Mouse (Mus musculus): ENCODE data around the gene Xrcc3. TPM values are rescaled to one million over a fixed set of nuclear protein-coding genes. Genes with fewer than 3 reads are reported as not detected.

The Xrcc3 gene
- polyA plus RNA-seq, 1 experiment from 2014 or later: 11.0 TPM

- H3K9me3 ChIP-seq: no peaks in the 10 kb centered on the region
- H3K27me3 ChIP-seq: no peaks in the 10 kb centered on the region
- 85% methylated on average over 18 of the region's 18 CpGs for WGBS
- 0 out of 2 replicates have a peak, but pooled peaks have one; percentile 17 for ATAC-seq (ENCODE audit: low FRiP score, low read depth)
- H3K27ac ChIP-seq: no peak overlapping the region
- no peak overlapping the region for H3K4me3 ChIP-seq
- H3K4me2 ChIP-seq (replicated peaks): no peak overlapping the region
- H3K9ac ChIP-seq: no peak overlapping the region
- peaks cover 96% of the 10 kb centered on the region for H3K36me3 ChIP-seq
- no peaks in the 10 kb centered on the region for H3K4me1 ChIP-seq
Observed at GRCm38 (mm10) chr12:111794526-111795179, 19.0 kb downstream of the Xrcc3 start.

GRCm38 (mm10) chr12:111794102-111794501 is 19.6 kb downstream of the Xrcc3 start:
- 81% methylated on average over 22 of the region's 22 CpGs for WGBS
- no peaks in the 10 kb centered on the region for H3K9me3 ChIP-seq
- peaks cover 97% of the 10 kb centered on the region for H3K36me3 ChIP-seq
- no peaks in the 10 kb centered on the region for H3K4me1 ChIP-seq
- no peak overlapping the region for H3K4me3 ChIP-seq
- ATAC-seq (ENCODE audit: low FRiP score, low read depth): no peak
- no peak overlapping the region for H3K4me2 ChIP-seq (replicated peaks)
- no peak overlapping the region for H3K27ac ChIP-seq
- no peak overlapping the region for H3K9ac ChIP-seq
- H3K27me3 ChIP-seq: no peaks in the 10 kb centered on the region

GRCm38 (mm10) chr12:111791474-111792104 is 22.1 kb downstream of the Xrcc3 start:
- Histone ChIP-seq H3K27ac (no peak overlapping the region), H3K4me2 (replicated peaks) (no peak overlapping the region), H3K4me1 (no peaks in the 10 kb centered on the region), H3K27me3 (no peaks in the 10 kb centered on the region), H3K9me3 (no peaks in the 10 kb centered on the region), H3K4me3 (no peak overlapping the region), H3K36me3 (peaks cover 98% of the 10 kb centered on the region), H3K9ac (no peak overlapping the region)
- whole genome bisulfite sequencing: 89% methylated on average over 13 of the region's 13 CpGs
- no peak for ATAC-seq (ENCODE audit: low FRiP score, low read depth)

- H3K27ac ChIP-seq: no peak overlapping the region
- no peaks in the 10 kb centered on the region for H3K4me1 ChIP-seq
- peaks cover 98% of the 10 kb centered on the region for H3K36me3 ChIP-seq
- no peak overlapping the region for H3K9ac ChIP-seq
- no peak overlapping the region for H3K4me3 ChIP-seq
- no peaks in the 10 kb centered on the region for H3K27me3 ChIP-seq
- H3K9me3 ChIP-seq: no peaks in the 10 kb centered on the region
- WGBS: 90% methylated on average over 7 of the region's 7 CpGs
- no peak overlapping the region for H3K4me2 ChIP-seq (replicated peaks)
- no peak for ATAC-seq (ENCODE audit: low FRiP score, low read depth)
Observed at GRCm38 (mm10) chr12:111790631-111791030, 23.0 kb downstream of the Xrcc3 start.

GRCm38 (mm10) chr12:111790090-111790489 is 23.6 kb downstream of the Xrcc3 start:
- H3K36me3 ChIP-seq: peaks cover 98% of the 10 kb centered on the region
- 93% methylated on average over 5 of the region's 5 CpGs for WGBS

GRCm38 (mm10) chr12:111787015-111787414 is 26.7 kb downstream of the Xrcc3 start:
- no peak for ATAC-seq (ENCODE audit: low FRiP score, low read depth)
- Histone ChIP-seq H3K4me1 (peaks cover 7% of the 10 kb centered on the region; the same call in 1 of the 2 replicates), H3K27ac (no peak overlapping the region), H3K4me2 (replicated peaks) (no peak overlapping the region), H3K4me3 (no peak overlapping the region), H3K36me3 (peaks cover 97% of the 10 kb centered on the region), H3K9me3 (no peaks in the 10 kb centered on the region), H3K27me3 (no peaks in the 10 kb centered on the region), H3K9ac (no peak overlapping the region)
- 92% methylated on average over 6 of the region's 6 CpGs for WGBS

More at GRCm38 (mm10) chr12:111790090-111790489, 23.6 kb downstream of the Xrcc3 start:
- Histone ChIP-seq H3K9ac (no peak overlapping the region), H3K4me3 (no peak overlapping the region), H3K9me3 (no peaks in the 10 kb centered on the region), H3K27me3 (no peaks in the 10 kb centered on the region), H3K4me2 (replicated peaks) (no peak overlapping the region), H3K4me1 (no peaks in the 10 kb centered on the region), H3K27ac (no peak overlapping the region)
- no peak for ATAC-seq (ENCODE audit: low FRiP score, low read depth)

GRCm38 (mm10) chr12:111785174-111785573 is 28.5 kb downstream of the Xrcc3 start:
- 61% methylated on average over 15 of the region's 15 CpGs for WGBS
- peaks cover 7% of the 10 kb centered on the region; the same call in 1 of the 2 replicates for H3K4me1 ChIP-seq
- H3K4me3 ChIP-seq: no peak overlapping the region
- H3K36me3 ChIP-seq: peaks cover 97% of the 10 kb centered on the region
- no peak overlapping the region for H3K27ac ChIP-seq
- no peaks in the 10 kb centered on the region for H3K27me3 ChIP-seq
- no peak overlapping the region for H3K9ac ChIP-seq
- no peaks in the 10 kb centered on the region for H3K9me3 ChIP-seq
- H3K4me2 ChIP-seq (replicated peaks): no peak overlapping the region
- ATAC-seq (ENCODE audit: low FRiP score, low read depth): no peak

- H3K4me1 ChIP-seq: peaks cover 7% of the 10 kb centered on the region; the same call in 1 of the 2 replicates
- no peak overlapping the region for H3K9ac ChIP-seq
- H3K4me3 ChIP-seq: no peak overlapping the region
- no peak overlapping the region for H3K27ac ChIP-seq
- no peak for ATAC-seq (ENCODE audit: low FRiP score, low read depth)
- peaks cover 3% of the 10 kb centered on the region; the same call in 1 of the 2 replicates for H3K9me3 ChIP-seq
- no peaks in the 10 kb centered on the region for H3K27me3 ChIP-seq
- peaks cover 96% of the 10 kb centered on the region for H3K36me3 ChIP-seq
- WGBS: 81% methylated on average over 1 of the region's 1 CpGs
- H3K4me2 ChIP-seq (replicated peaks): no peak overlapping the region
Observed at GRCm38 (mm10) chr12:111779544-111779943, 34.1 kb downstream of the Xrcc3 start.

- Histone ChIP-seq H3K27ac (no peak overlapping the region), H3K9me3 (peaks cover 3% of the 10 kb centered on the region; the same call in 1 of the 2 replicates), H3K9ac (no peak overlapping the region), H3K36me3 (peaks cover 98% of the 10 kb centered on the region), H3K27me3 (no peaks in the 10 kb centered on the region), H3K4me2 (replicated peaks) (no peak overlapping the region), H3K4me3 (no peak overlapping the region), H3K4me1 (peaks cover 3% of the 10 kb centered on the region; the same call in 1 of the 2 replicates)
- ATAC-seq (ENCODE audit: low FRiP score, low read depth): no peak
- WGBS: 94% methylated on average over 13 of the region's 13 CpGs
Observed at GRCm38 (mm10) chr12:111777919-111778318, 35.8 kb downstream of the Xrcc3 start.

- ATAC-seq (ENCODE audit: low FRiP score, low read depth): no peak
- H3K36me3 ChIP-seq: peaks cover 80% of the 10 kb centered on the region
- WGBS: 84% methylated on average over 15 of the region's 15 CpGs
Observed at GRCm38 (mm10) chr12:111774845-111775244, 38.8 kb downstream of the Xrcc3 start.

GRCm38 (mm10) chr12:111774156-111774555 is 39.5 kb downstream of the Xrcc3 start:
- no peak overlapping the region for H3K4me3 ChIP-seq
- H3K27ac ChIP-seq: no peak overlapping the region
- 88% methylated on average over 16 of the region's 16 CpGs for WGBS
- no peaks in the 10 kb centered on the region for H3K27me3 ChIP-seq
- no peak overlapping the region for H3K4me2 ChIP-seq (replicated peaks)
- H3K4me1 ChIP-seq: peaks cover 8% of the 10 kb centered on the region
- H3K9me3 ChIP-seq: no peaks in the 10 kb centered on the region
- peaks cover 73% of the 10 kb centered on the region for H3K36me3 ChIP-seq
- no peak overlapping the region for H3K9ac ChIP-seq
- ATAC-seq (ENCODE audit: low FRiP score, low read depth): no peak

More at GRCm38 (mm10) chr12:111774845-111775244, 38.8 kb downstream of the Xrcc3 start:
- H3K4me3 ChIP-seq: no peak overlapping the region
- H3K9ac ChIP-seq: no peak overlapping the region
- H3K27me3 ChIP-seq: no peaks in the 10 kb centered on the region
- H3K4me2 ChIP-seq (replicated peaks): no peak overlapping the region
- H3K9me3 ChIP-seq: peaks cover 3% of the 10 kb centered on the region; the same call in 1 of the 2 replicates
- H3K4me1 ChIP-seq: peaks cover under 1% of the 10 kb centered on the region
- no peak overlapping the region for H3K27ac ChIP-seq

- Histone ChIP-seq H3K4me1 (peaks cover 29% of the 10 kb centered on the region), H3K36me3 (peaks cover 40% of the 10 kb centered on the region), H3K27ac (no peak overlapping the region), H3K4me2 (replicated peaks) (no peak overlapping the region), H3K4me3 (no peak overlapping the region), H3K9ac (no peak overlapping the region), H3K27me3 (no peaks in the 10 kb centered on the region), H3K9me3 (no peaks in the 10 kb centered on the region)
- no peak for ATAC-seq (ENCODE audit: low FRiP score, low read depth)
- 88% methylated on average over 10 of the region's 10 CpGs for WGBS
Observed at GRCm38 (mm10) chr12:111770651-111771050, 43.0 kb downstream of the Xrcc3 start.
